ENCODE assay signal across 8 mouse cellular contexts in the genomic region with DNA sequence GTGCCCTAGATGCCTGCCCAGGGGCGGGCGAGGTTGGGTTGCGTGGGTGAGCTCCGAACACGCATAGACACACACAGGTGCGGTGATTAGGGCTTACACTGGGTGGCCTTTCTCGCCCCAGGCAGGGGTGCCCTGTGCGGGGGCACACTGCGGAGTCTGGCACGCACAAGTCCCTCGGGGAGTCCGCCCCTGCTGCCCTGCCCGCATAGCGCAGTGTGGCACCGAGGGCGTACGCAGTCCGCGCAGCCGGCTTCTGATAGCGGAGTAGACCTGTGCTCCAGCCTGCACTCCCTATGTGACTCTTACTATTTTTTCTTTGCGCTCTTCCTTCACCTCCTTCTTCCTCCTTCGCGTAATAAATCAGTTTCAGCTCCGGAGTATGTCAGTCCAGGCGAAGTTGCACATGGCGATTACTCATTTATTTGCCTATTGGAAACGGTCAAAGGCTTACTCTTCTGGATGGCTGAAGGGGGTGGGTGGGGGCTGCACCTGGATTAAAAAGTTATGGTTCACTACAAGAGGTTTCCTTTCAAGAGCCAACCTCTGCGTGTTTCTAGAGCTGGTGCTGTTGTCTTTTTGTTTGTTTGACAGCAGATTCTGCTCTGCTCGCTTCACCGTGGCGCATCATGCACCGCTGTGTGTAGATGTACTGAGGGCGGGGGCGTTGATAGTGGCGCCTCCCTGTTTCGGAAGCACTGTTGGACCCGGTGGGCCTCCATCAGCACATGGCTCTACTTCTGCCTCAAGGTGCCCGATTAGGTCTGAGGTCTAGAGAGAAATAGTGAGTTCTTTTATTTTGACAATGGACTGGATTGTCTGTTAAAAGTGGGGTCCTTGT. TPM values are rescaled to one million over a fixed set of nuclear protein-coding genes. Genes with fewer than 3 reads are reported as not detected.
A peak's percentile ranks its signal among the peaks of the same experiment; 100 is the strongest.
DNase-seq lines count a peak whose midpoint lies in the region; ATAC-seq and TF ChIP-seq lines count a peak whose summit lies in the region.

No protein-coding gene starts in this region.

- H3K4me1 ChIP-seq in stomach, postnatal 0 days (replicated peaks; ENCODE audit: control insufficient read depth, insufficient read depth), result peaks cover 3% of the 10 kb centered on the region; the same call in 1 of the 2 replicates

- TF ChIP-seq CTCF in stomach, postnatal 0 days (IDR thresholded peaks at IDR 0.05; ENCODE audit: low read depth), result no peak

- peak; percentile 39 for DNase-seq in cerebellum, adult 11 months
- no peak for DNase-seq in cerebellum, adult 8-10 months
- DNase-seq in B cell, adult 2 months, result peak; percentile 20 to 37
- peak; percentile 9 for DNase-seq in c-Kit-positive CD71-negative TER-119-negative erythroid progenitor cells, embryonic 14.5 days (ENCODE audit: low read depth)
- peak; percentile 44 for DNase-seq in gastrocnemius, postnatal 10 days
- peak; percentile 54 for DNase-seq in kidney, adult 9 months
- DNase-seq in stomach, postnatal 0 days (ENCODE audit: low spot score), result peak; percentile 72

- peak overlapping the region; percentile 84 for H3K9ac ChIP-seq in stomach, postnatal 0 days (ENCODE audit: low read length)

- peak overlapping the region; percentile 76 for H3K4me3 ChIP-seq in stomach, postnatal 0 days (ENCODE audit: low read depth, low read length)

- ATAC-seq in megakaryocyte progenitor cell, adult 5-6 weeks (replicated peaks; ENCODE audit: poor library complexity), result peak; percentile 37
- peak; percentile 75 for ATAC-seq in stomach, postnatal 0 days (ENCODE audit: low FRiP score, low TSS enrichment)

- H3K36me3 ChIP-seq in stomach, postnatal 0 days (ENCODE audit: control insufficient read depth, insufficient read depth, low read length), result no peaks in the 10 kb centered on the region

- no peaks in the 10 kb centered on the region for H3K27me3 ChIP-seq in stomach, postnatal 0 days (ENCODE audit: control insufficient read depth, insufficient read depth, low read length)

- TF ChIP-seq EP300 in stomach, postnatal 0 days (optimal IDR thresholded peaks at IDR 0.05), result no peak

- H3K9me3 ChIP-seq in stomach, postnatal 0 days (ENCODE audit: control insufficient read depth, low read length), result no peaks in the 10 kb centered on the region

- WGBS in stomach, postnatal 0 days, result under 1% methylated on average over 39 of the region's 39 CpGs

- peak overlapping the region; percentile 98 for H3K4me2 ChIP-seq in stomach, postnatal 0 days (replicated peaks; ENCODE audit: low read depth)

- peak overlapping the region; percentile 94 for H3K27ac ChIP-seq in stomach, postnatal 0 days (replicated peaks)

RNA-seq across cellular contexts. Expression of a gene that starts 1.4 kb away (rescaled TPM):
- total RNA-seq in gastrocnemius, postnatal 10 days (2021), result 10 to 100 TPM; 19.8 to 22.5 TPM
- total RNA-seq in megakaryocyte progenitor cell, adult 5-6 weeks (2015), result 1.2 and 2.1 TPM in 2 replicates
- 0.79 and 1.3 TPM in 2 replicates for total RNA-seq in megakaryocyte progenitor cell, adult 5-6 weeks (2017)
- polyA plus RNA-seq in stomach, postnatal 0 days (2015; fragmentation: Nextera tagmentation; extraction: Ambion mirVana), result 4.3 and 5.1 TPM in 2 replicates

Comparison
In these comparisons a context has a peak if more than half of its experiments do, and no peak if none do; other contexts are left out.
1. RNA of a gene that starts 1.4 kb away (total RNA-seq): 19.8 to 22.5 TPM in gastrocnemius, postnatal 10 days; 0.79 to 2.1 TPM in megakaryocyte progenitor cell, adult 5-6 weeks; every median in the first group is over 4 times any median in the second.